ENCODE assay signal across 17 mouse cellular contexts in the genomic region with DNA sequence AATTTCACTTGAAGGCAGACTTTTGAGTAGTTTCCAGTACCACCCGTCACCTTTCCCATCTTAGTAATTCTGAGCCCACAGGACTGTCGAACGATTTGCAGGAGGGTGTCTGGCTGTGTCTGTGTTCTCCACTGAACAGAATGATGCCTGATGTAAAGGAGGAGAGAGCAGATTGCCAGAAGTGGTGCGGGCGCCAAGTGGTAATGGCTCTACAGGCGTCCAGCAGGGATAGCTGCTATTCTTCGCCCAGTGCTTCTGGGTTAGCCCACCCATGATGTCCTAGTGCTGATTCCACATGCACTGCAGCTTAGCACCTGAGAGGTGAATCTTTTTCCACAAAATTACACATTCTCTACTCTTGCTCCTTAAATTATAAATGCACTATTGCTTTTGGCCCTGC. TPM values are rescaled to one million over a fixed set of nuclear protein-coding genes. Genes with fewer than 3 reads are reported as not detected.
A peak's percentile ranks its signal among the peaks of the same experiment; 100 is the strongest.
DNase-seq lines count a peak whose midpoint lies in the region; ATAC-seq and TF ChIP-seq lines count a peak whose summit lies in the region.
"Had no signal": no experiment of that assay in that cellular context is flagged by ENCODE, and none has a peak within 500 bp of the region (broad histone marks: within the 10 kb centered on the region; RNA-seq: fewer than 3 reads in every experiment).

No protein-coding gene starts in this region.

- no peak overlapping the region for H3K4me2 ChIP-seq in hindbrain, embryonic 13.5 days
- H3K4me2 ChIP-seq in hindbrain, embryonic 11.5 days (replicated peaks; ENCODE audit: low read depth, low read length), result no peak overlapping the region
- no peak overlapping the region for H3K4me2 ChIP-seq in hindbrain, postnatal 0 days (ENCODE audit: low read depth, low read length)
- H3K4me2 ChIP-seq: limb, embryonic 15.5 days; midbrain, embryonic 12.5 days; neural tube, embryonic 12.5 days had no signal

- peaks cover 28% of the 10 kb centered on the region for H3K4me1 ChIP-seq in hindbrain, embryonic 13.5 days (replicated peaks)
- H3K4me1 ChIP-seq in hindbrain, embryonic 11.5 days (replicated peaks; ENCODE audit: control insufficient read depth, insufficient read depth, low read length), result no peaks in the 10 kb centered on the region
- H3K4me1 ChIP-seq in hindbrain, postnatal 0 days (ENCODE audit: insufficient read depth, low read length), result no peaks in the 10 kb centered on the region
- H3K4me1 ChIP-seq: neural tube, embryonic 12.5 days had no signal

- H3K9me3 ChIP-seq in hindbrain, embryonic 13.5 days, result no peaks in the 10 kb centered on the region
- no peaks in the 10 kb centered on the region for H3K9me3 ChIP-seq in hindbrain, embryonic 11.5 days (ENCODE audit: control insufficient read depth, low read length)
- H3K9me3 ChIP-seq in hindbrain, postnatal 0 days (ENCODE audit: low read length), result no peaks in the 10 kb centered on the region
- H3K9me3 ChIP-seq: limb, embryonic 15.5 days; midbrain, embryonic 12.5 days; neural tube, embryonic 12.5 days had no signal

- H3K36me3 ChIP-seq in hindbrain, embryonic 13.5 days, result no peaks in the 10 kb centered on the region
- no peaks in the 10 kb centered on the region for H3K36me3 ChIP-seq in hindbrain, embryonic 11.5 days (ENCODE audit: control insufficient read depth, insufficient read depth, low read length)
- no peaks in the 10 kb centered on the region for H3K36me3 ChIP-seq in hindbrain, postnatal 0 days (ENCODE audit: insufficient read depth, low read length)
- H3K36me3 ChIP-seq: limb, embryonic 15.5 days; midbrain, embryonic 12.5 days; neural tube, embryonic 12.5 days had no signal

- WGBS in hindbrain, embryonic 13.5 days, result 64% methylated on average over 7 of the region's 7 CpGs
- WGBS in hindbrain, embryonic 11.5 days, result 91% methylated on average over 7 of the region's 7 CpGs
- 30% methylated on average over 7 of the region's 7 CpGs for WGBS in hindbrain, postnatal 0 days

- H3K9ac ChIP-seq in hindbrain, embryonic 13.5 days, result no peak overlapping the region
- H3K9ac ChIP-seq in hindbrain, embryonic 11.5 days (ENCODE audit: low read depth, low read length), result no peak overlapping the region
- H3K9ac ChIP-seq in hindbrain, postnatal 0 days (replicated peaks; ENCODE audit: low read length), result no peak overlapping the region
- H3K9ac ChIP-seq: limb, embryonic 15.5 days; midbrain, embryonic 12.5 days; neural tube, embryonic 12.5 days had no signal

- ATAC-seq in hindbrain, embryonic 13.5 days (ENCODE audit: low FRiP score), result no peak
- no peak for ATAC-seq in hindbrain, embryonic 11.5 days (ENCODE audit: low FRiP score)
- peak; percentile 69; the same call in 1 of the 2 replicates for ATAC-seq in hindbrain, postnatal 0 days
- ATAC-seq: inflammation-experienced regulatory T-cells, adult 6 months had no signal

- H3K27ac ChIP-seq in hindbrain, embryonic 13.5 days, result 0 out of 2 replicates have a peak overlapping the region, but pooled peaks have one; percentile 2
- H3K27ac ChIP-seq in hindbrain, embryonic 11.5 days (ENCODE audit: low read depth, low read length), result no peak overlapping the region
- no peak overlapping the region for H3K27ac ChIP-seq in hindbrain, postnatal 0 days
- H3K27ac ChIP-seq: limb, embryonic 15.5 days; midbrain, embryonic 12.5 days; neural tube, embryonic 12.5 days had no signal

- H3K4me3 ChIP-seq in hindbrain, embryonic 13.5 days, result no peak overlapping the region
- no peak overlapping the region for H3K4me3 ChIP-seq in hindbrain, embryonic 11.5 days (ENCODE audit: low read depth, low read length)
- no peak overlapping the region for H3K4me3 ChIP-seq in hindbrain, postnatal 0 days (ENCODE audit: low read length)
- H3K4me3 ChIP-seq: limb, embryonic 15.5 days; midbrain, embryonic 12.5 days; neural tube, embryonic 12.5 days had no signal

- H3K27me3 ChIP-seq in hindbrain, embryonic 13.5 days, result no peaks in the 10 kb centered on the region
- H3K27me3 ChIP-seq in hindbrain, embryonic 11.5 days (ENCODE audit: control insufficient read depth, insufficient read depth, low read length), result no peaks in the 10 kb centered on the region
- H3K27me3 ChIP-seq in hindbrain, postnatal 0 days (ENCODE audit: insufficient read depth, low read length), result no peaks in the 10 kb centered on the region
- H3K27me3 ChIP-seq: limb, embryonic 15.5 days; midbrain, embryonic 12.5 days; neural tube, embryonic 12.5 days had no signal

- TF ChIP-seq CTCF in hindbrain, postnatal 0 days (IDR thresholded peaks at IDR 0.05; ENCODE audit: low read depth), result no peak

- DNase-seq in hindbrain, embryonic 11.5 days (ENCODE audit: low spot score), result no peak
- peak; percentile 23 for DNase-seq in right cerebral cortex, postnatal 4 days
- DNase-seq in right cerebral cortex, adult 18-20 months, result no peak
- DNase-seq in cerebellum, postnatal 10 days, result peak; percentile 77 to 88
- peak; percentile 54 for DNase-seq in hindbrain, postnatal 0 days (ENCODE audit: low spot score)
- no peak for DNase-seq in kidney, postnatal 10 days
- no peak for DNase-seq in lung, postnatal 10 days
- DNase-seq: adrenal gland, adult 8-10 months; embryo, embryonic 11 days; gastrocnemius, postnatal 14 days; lung, adult 18-20 months; lung, postnatal 4 days had no signal

RNA-seq across cellular contexts. Expression of gene Cblb, which starts 45.6 kb away (rescaled TPM):
- polyA plus RNA-seq in hindbrain, embryonic 13.5 days (2015; fragmentation: Nextera tagmentation; extraction: Ambion mirVana), result 19.6 and 21.5 TPM in 2 replicates
- 54.2 and 54.6 TPM in 2 replicates for polyA plus RNA-seq in hindbrain, embryonic 11.5 days (2014; fragmentation: Nextera tagmentation; extraction: Ambion mirVana)
- total RNA-seq in hindbrain, postnatal 0 days (2014; rRNA removed), result 9.6 and 11.4 TPM in 2 replicates
- polyA plus RNA-seq in hindbrain, postnatal 0 days (2015; fragmentation: Nextera tagmentation; extraction: Ambion mirVana), result 3.6 and 4.3 TPM in 2 replicates

Comparison
In these comparisons a context has a peak if more than half of its experiments do, and no peak if none do; other contexts are left out.
1. DNase-seq: peak in right cerebral cortex, postnatal 4 days (single experiment), cerebellum, postnatal 10 days (2 of 2) and hindbrain, postnatal 0 days (single experiment); none in hindbrain, embryonic 11.5 days (single experiment), right cerebral cortex, adult 18-20 months (single experiment), kidney, postnatal 10 days (single experiment) and lung, postnatal 10 days (single experiment).